Mouse (Mus musculus) heart, adult 2 months (tissue): ENCODE results near the gene Mtch1. TPM values are rescaled to one million over a fixed set of nuclear protein-coding genes. Genes with fewer than 3 reads are reported as not detected.

Experiments used
- DNase-seq, 2 experiments: peaks; one replicate each; pipeline ENCODE4 v3.0.0; 2021
- H3K27ac ChIP-seq: fragments of 200-600 bp; 2 replicates; pipeline ENCODE4 v1.8.1; 2022
- H3K27me3 ChIP-seq: fragments of 200-500 bp; 2 replicates; pipeline ENCODE4 v1.6.1; 2012; ENCODE audit warnings: mild to moderate bottlenecking, low read length, inconsistent platforms, mixed read lengths; ENCODE audit not compliant: control insufficient read depth, insufficient read depth
- H3K36me3 ChIP-seq: fragments of 200-500 bp; 2 replicates; pipeline ENCODE4 v1.6.1; 2012; ENCODE audit warnings: low read length, inconsistent platforms; ENCODE audit not compliant: control insufficient read depth, insufficient read depth
- H3K4me1 ChIP-seq: fragments of 200-500 bp; 2 replicates; pipeline ENCODE4 v1.6.1; 2011; ENCODE audit warnings: low read length; ENCODE audit not compliant: control insufficient read depth, insufficient read depth
- H3K4me3 ChIP-seq: fragments of 200-600 bp; 2 replicates; pipeline ENCODE4 v1.8.1; 2022
- H3K79me2 ChIP-seq: fragments of 200-500 bp; replicated peaks from 2 replicates; pipeline ENCODE4 v1.6.1; 2012; ENCODE audit warnings: mild to moderate bottlenecking, inconsistent platforms, low read length, moderate library complexity, mixed read lengths; ENCODE audit not compliant: control insufficient read depth, insufficient read depth
- H3K9ac ChIP-seq: fragments of 200-500 bp; 2 replicates; pipeline ENCODE4 v1.6.1; 2012; ENCODE audit warnings: low read depth, mild to moderate bottlenecking, control low read depth, inconsistent platforms, low read length, mixed read lengths
- CTCF ChIP-seq: fragments of 200-600 bp; IDR thresholded peaks from 2 replicates; pipeline ENCODE4 v1.8.1; 2022; ENCODE audit warnings: antibody characterized with exemption, mild to moderate bottlenecking, moderate library complexity
- EP300 ChIP-seq: fragments of 200-500 bp; IDR thresholded peaks from 2 replicates; pipeline ENCODE4 v1.6.1; 2011; ENCODE audit warnings: low read depth, low read length, control low read depth; ENCODE audit not compliant: insufficient read depth
- POLR2A ChIP-seq: fragments of 200-500 bp; IDR thresholded peaks from 2 replicates; pipeline ENCODE4 v1.6.1; 2011; ENCODE audit warnings: mild to moderate bottlenecking, low read depth, low read length, control low read depth; ENCODE audit not compliant: insufficient read depth
- WGBS: fragments of 180-500 bp; shearing (Covaris S2); methylation state at CpG from one replicate; pipeline ENCODE4 v1.1.7; 2018; 5-methylcytosine and 5-hydroxymethylcytosine counted together
- intact Hi-C: fragments of 180-260 bp; cut with DNase I; formaldehyde crosslinking; loops from one replicate; pipeline ENCODE4 v1.15.1; 2025
- polyA plus RNA-seq: library from polyadenylated mRNA; depleted of rRNA; stranded (reverse); fragments of >200 nt; gene quantifications from 2 replicates; pipeline ENCODE4 v1.2.3, GENCODE M21; 2012
- total RNA-seq, 2 experiments: library from RNA; stranded (reverse); gene quantifications; 2 replicates each; pipeline ENCODE4 v1.2.3; 2021

The Mtch1 gene
- total and polyA plus RNA-seq, 3 experiments, result 186 to 234 (median 203) TPM

GRCm38 (mm10) chr17:29384850-29385438 lies 37.2 kb upstream of the Mtch1 start:
- TF ChIP-seq POLR2A (no peak), CTCF (no peak), EP300 (no peak)
- peak; percentile 62 to 75 for DNase-seq
- H3K79me2 ChIP-seq, result no peaks in the 10 kb centered on the region
- 47% methylated on average over 5 of the region's 5 CpGs for WGBS
- H3K9ac ChIP-seq, result no peak overlapping the region
- intact Hi-C loops, result no loop called here
- H3K4me3 ChIP-seq, result no peak overlapping the region
- no peaks in the 10 kb centered on the region for H3K36me3 ChIP-seq
- no peak overlapping the region for H3K27ac ChIP-seq
- 0 out of 2 replicates have a peak, but pooled peaks cover 1% of the 10 kb centered on the region for H3K4me1 ChIP-seq
- H3K27me3 ChIP-seq, result no peaks in the 10 kb centered on the region

GRCm38 (mm10) chr17:29383923-29384322 lies 36.2 kb upstream of the Mtch1 start:
- Histone ChIP-seq H3K9ac (no peak overlapping the region), H3K4me3 (no peak overlapping the region), H3K36me3 (no peaks in the 10 kb centered on the region), H3K79me2 (no peaks in the 10 kb centered on the region), H3K4me1 (0 out of 2 replicates have a peak, but pooled peaks cover 1% of the 10 kb centered on the region), H3K27me3 (no peaks in the 10 kb centered on the region), H3K27ac (no peak overlapping the region)
- 85% methylated on average over 9 of the region's 9 CpGs for WGBS
- intact Hi-C loops, result no loop called here
- no peak for DNase-seq
- TF ChIP-seq CTCF, result no peak
- TF ChIP-seq POLR2A, result no peak
- TF ChIP-seq EP300, result no peak

GRCm38 (mm10) chr17:29382417-29382816 lies 34.7 kb upstream of the Mtch1 start:
- no peaks in the 10 kb centered on the region for H3K27me3 ChIP-seq
- H3K9ac ChIP-seq, result no peak overlapping the region
- H3K79me2 ChIP-seq, result no peaks in the 10 kb centered on the region
- no peak overlapping the region for H3K4me3 ChIP-seq
- no peak overlapping the region for H3K27ac ChIP-seq
- WGBS, result 57% methylated on average over 11 of the region's 11 CpGs
- H3K4me1 ChIP-seq, result 0 out of 2 replicates have a peak, but pooled peaks cover 1% of the 10 kb centered on the region
- TF ChIP-seq EP300, result no peak
- TF ChIP-seq CTCF, result no peak
- TF ChIP-seq POLR2A, result no peak
- intact Hi-C loops, result no loop called here
- no peaks in the 10 kb centered on the region for H3K36me3 ChIP-seq
- no peak for DNase-seq

DNA sequence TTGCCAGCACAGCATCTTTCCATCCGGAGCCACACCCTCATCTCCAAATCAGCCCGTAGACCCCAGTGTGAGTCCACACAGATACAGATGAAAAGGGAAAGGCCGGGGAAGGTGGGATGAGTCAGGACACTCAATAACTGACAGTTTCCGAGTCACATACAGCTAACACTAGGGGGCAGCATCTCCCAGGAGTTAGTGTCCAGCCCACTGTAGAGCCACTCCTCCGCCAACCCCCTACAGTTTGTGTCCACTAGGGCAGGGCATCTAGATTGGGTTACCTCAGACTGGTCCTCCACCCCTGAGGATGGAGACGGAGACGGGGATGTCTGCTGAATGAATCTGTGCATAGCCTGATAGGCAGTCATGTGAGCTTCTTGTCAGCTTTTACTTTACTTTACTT lies 33.7 kb upstream of the Mtch1 start:
- Histone ChIP-seq H3K4me1 (0 out of 2 replicates have a peak, but pooled peaks cover 1% of the 10 kb centered on the region), H3K36me3 (no peaks in the 10 kb centered on the region), H3K27me3 (no peaks in the 10 kb centered on the region), H3K27ac (no peak overlapping the region), H3K79me2 (no peaks in the 10 kb centered on the region), H3K4me3 (no peak overlapping the region), H3K9ac (no peak overlapping the region)
- DNase-seq, result peak; percentile 73
- TF ChIP-seq POLR2A (no peak), EP300 (peak; percentile 83; the same call in 1 of the 2 replicates), CTCF (peak; percentile 90)
- 10% methylated on average over 7 of the region's 7 CpGs for WGBS
- intact Hi-C loops, result loop anchor here (1.0 to 2.0 kb wide), 3 partner anchors 13 to 133 kb away; no protein-coding TSS in a partner anchor

- Histone ChIP-seq H3K36me3 (no peaks in the 10 kb centered on the region), H3K27ac (no peak overlapping the region), H3K79me2 (no peaks in the 10 kb centered on the region), H3K4me3 (no peak overlapping the region), H3K9ac (no peak overlapping the region), H3K4me1 (0 out of 2 replicates have a peak, but pooled peaks cover 1% of the 10 kb centered on the region), H3K27me3 (no peaks in the 10 kb centered on the region)
- TF ChIP-seq EP300 (no peak), POLR2A (no peak), CTCF (no peak)
- WGBS, result 68% methylated on average over 4 of the region's 4 CpGs
- DNase-seq, result no peak
- intact Hi-C loops, result loop anchor here (2.0 kb wide), 1 partner anchor 15 kb away; no protein-coding TSS in a partner anchor
Measured at GRCm38 (mm10) chr17:29380241-29380640, 32.5 kb upstream of the Mtch1 start.

- Histone ChIP-seq H3K36me3 (no peaks in the 10 kb centered on the region), H3K4me1 (0 out of 2 replicates have a peak, but pooled peaks cover 1% of the 10 kb centered on the region), H3K27ac (no peak overlapping the region), H3K9ac (no peak overlapping the region), H3K4me3 (no peak overlapping the region), H3K27me3 (no peaks in the 10 kb centered on the region), H3K79me2 (no peaks in the 10 kb centered on the region)
- DNase-seq, result no peak
- WGBS, result 54% methylated on average over 8 of the region's 8 CpGs
- TF ChIP-seq EP300 (no peak), CTCF (peak; percentile 16; the same call in 1 of the 2 replicates), POLR2A (no peak)
- intact Hi-C loops, result no loop called here
Measured at GRCm38 (mm10) chr17:29378056-29378455, 30.3 kb upstream of the Mtch1 start.
